Mouse (Mus musculus) lung, postnatal 0 days (tissue): ENCODE data around the gene Apol9b.

Source experiments
- CTCF ChIP-seq: IDR thresholded peaks from 2 replicates; pipeline ENCODE4 v1.5.1; 2016; ENCODE audit warnings: antibody characterized with exemption, mild to moderate bottlenecking
- EP300 ChIP-seq: IDR thresholded peaks from 2 replicates; pipeline ENCODE4 v1.6.1; 2016; ENCODE audit warnings: antibody characterized with exemption, mild to moderate bottlenecking, control low read depth

DNA sequence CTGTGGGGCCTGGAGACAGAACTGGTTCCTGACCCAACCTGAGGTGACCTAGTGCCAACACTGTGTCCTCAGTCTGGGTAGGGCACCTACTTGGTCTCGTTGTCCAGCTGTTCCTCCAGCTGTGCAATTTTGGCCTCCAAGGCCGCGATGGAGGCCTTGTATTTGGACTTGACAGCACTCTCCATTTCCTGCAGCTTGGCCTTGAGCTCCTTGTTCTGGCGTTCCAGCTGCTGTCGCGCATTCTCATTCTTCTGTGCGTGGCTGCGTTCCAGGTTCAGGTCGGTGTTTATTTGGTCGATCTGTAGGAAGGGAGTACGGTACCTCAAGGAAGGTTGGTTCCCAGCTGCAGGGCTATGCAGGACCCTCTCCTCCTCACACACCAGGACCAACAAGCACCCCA lies 34.9 kb downstream of the Apol9b start:
- TF ChIP-seq CTCF: no peak
- TF ChIP-seq EP300: no peak
